Mouse (Mus musculus) erythroblast, adult 5-6 weeks (primary cell): ENCODE measurements around the gene Sema6c. TPM values are rescaled to one million over a fixed set of nuclear protein-coding genes. Genes with fewer than 3 reads are reported as not detected.

Experiments
- ATAC-seq: replicated peaks from 2 replicates; pipeline ENCODE4 v1.8.0; 2016; ENCODE audit warnings: moderate number of reproducible peaks, mild to moderate bottlenecking, moderate TSS enrichment, inconsistent platforms; ENCODE audit not compliant: poor library complexity, low FRiP score, severe bottlenecking
- total RNA-seq, 2 experiments: library from RNA; stranded (forward) in 1 of 2; stranded (reverse) in 1 of 2; fragments of 150-400 nt in 1 of 2; fragments of 200-764, 138-1000 nt in 1 of 2; gene quantifications; 2 replicates each; pipeline versions ENCODE4 v1.2.3 to v1.2.4; 2015 to 2017; ENCODE audit warnings: low replicate concordance in 2 of 2

The Sema6c gene
- total RNA-seq, 2 experiments from 2014 or later = not detected

GRCm38 (mm10) chr3:95141474-95141873, 18.8 kb upstream of the Sema6c start:
- ATAC-seq = no peak

- ATAC-seq = peak; percentile 81
Measured at GRCm38 (mm10) chr3:95141952-95142616, 18.2 kb upstream of the Sema6c start, which contains the start of gene Tnfaip8l2. Gene Tnfaip8l2 (minus strand): TSS chr3:95142360.

- ATAC-seq = peak; percentile 88
Measured at GRCm38 (mm10) chr3:95142617-95143011, 17.6 kb upstream of the Sema6c start.

- ATAC-seq = no peak
Measured at GRCm38 (mm10) chr3:95147924-95148323, 12.3 kb upstream of the Sema6c start.

- ATAC-seq = peak; percentile 83
Measured at GRCm38 (mm10) chr3:95153874-95154273, 6.4 kb upstream of the Sema6c start.

GRCm38 (mm10) chr3:95159511-95159986, 708 bp upstream of the Sema6c start:
- ATAC-seq = peak; percentile 17; the same call in 1 of the 2 replicates

- ATAC-seq = no peak
Measured at GRCm38 (mm10) chr3:95161041-95161551, 839 bp downstream of the Sema6c start.

- ATAC-seq = no peak
Measured at GRCm38 (mm10) chr3:95161618-95162344, 1.5 kb downstream of the Sema6c start.

GRCm38 (mm10) chr3:95162345-95162628, 2.0 kb downstream of the Sema6c start:
- ATAC-seq = no peak

- ATAC-seq = no peak
Measured at GRCm38 (mm10) chr3:95163419-95164255, 3.4 kb downstream of the Sema6c start.

- no peak for ATAC-seq
Measured at GRCm38 (mm10) chr3:95164256-95164550, 3.9 kb downstream of the Sema6c start.

GRCm38 (mm10) chr3:95164840-95165239, 4.6 kb downstream of the Sema6c start:
- ATAC-seq = no peak

GRCm38 (mm10) chr3:95169996-95170395, 9.7 kb downstream of the Sema6c start:
- no peak for ATAC-seq

- no peak for ATAC-seq
Measured at GRCm38 (mm10) chr3:95171105-95171504, 10.8 kb downstream of the Sema6c start.

- ATAC-seq = no peak
Measured at GRCm38 (mm10) chr3:95172526-95173255, 12.4 kb downstream of the Sema6c start.

- no peak for ATAC-seq
Measured at GRCm38 (mm10) chr3:95173256-95173949, 13.1 kb downstream of the Sema6c start.

- peak; percentile 85 for ATAC-seq
Measured at GRCm38 (mm10) chr3:95174011-95174592, 13.8 kb downstream of the Sema6c start.

- no peak for ATAC-seq
Measured at GRCm38 (mm10) chr3:95176500-95176899, 16.2 kb downstream of the Sema6c start.

GRCm38 (mm10) chr3:95177583-95177982, 17.3 kb downstream of the Sema6c start:
- no peak for ATAC-seq
